Mouse (Mus musculus) CH12.LX (cell line): Measurements from ENCODE around the gene Dnajc17.

ENCODE experiments used
- CTCF ChIP-seq, 2 experiments: IDR thresholded peaks in 1 of 2; conservative IDR thresholded peaks in 1 of 2; 2 replicates each; pipeline ENCODE4 v1.5.1; 2011 to 2012; ENCODE audit warnings: low read depth in 2 of 2, low read length in 2 of 2, improper control_type of control experiment in 1 of 2, inconsistent platforms in 1 of 2, mild to moderate bottlenecking in 1 of 2, moderate library complexity in 1 of 2
- POLR2A ChIP-seq: IDR thresholded peaks from 2 replicates; pipeline ENCODE4 v1.6.1; 2011; ENCODE audit warnings: low read depth, mild to moderate bottlenecking, improper control_type of control experiment, low read length
- RCOR1 ChIP-seq: conservative IDR thresholded peaks from 2 replicates; pipeline ENCODE4 v1.6.1; 2012; ENCODE audit warnings: low read depth, mild to moderate bottlenecking, inconsistent platforms, low read length, improper control_type of control experiment
- ZMIZ1 ChIP-seq: IDR thresholded peaks from 2 replicates; pipeline ENCODE4 v1.6.1; 2012; ENCODE audit warnings: low read depth, mild to moderate bottlenecking, inconsistent platforms, low read length, improper control_type of control experiment

GRCm38 (mm10) chr2:119172446-119172845, 36.1 kb downstream of the Dnajc17 start:
- TF ChIP-seq RCOR1 = no peak
- TF ChIP-seq ZMIZ1 = no peak
- no peak for TF ChIP-seq POLR2A
- no peak for TF ChIP-seq CTCF (conservative IDR thresholded peaks at IDR 0.05 in 1 of 2, IDR thresholded peaks at IDR 0.05 in 1 of 2; ENCODE audit: low read depth in 2 of 2, low read length in 2 of 2)
